Mouse (Mus musculus) skeletal muscle tissue, adult 2 months (tissue): ENCODE measurements around the gene S100a11.

Source experiments
- DNase-seq: peaks from one replicate; pipeline ENCODE4 v3.0.0-alpha.2; 2012; ENCODE audit warnings: low read depth, low spot score

S100a11 gene

DNA sequence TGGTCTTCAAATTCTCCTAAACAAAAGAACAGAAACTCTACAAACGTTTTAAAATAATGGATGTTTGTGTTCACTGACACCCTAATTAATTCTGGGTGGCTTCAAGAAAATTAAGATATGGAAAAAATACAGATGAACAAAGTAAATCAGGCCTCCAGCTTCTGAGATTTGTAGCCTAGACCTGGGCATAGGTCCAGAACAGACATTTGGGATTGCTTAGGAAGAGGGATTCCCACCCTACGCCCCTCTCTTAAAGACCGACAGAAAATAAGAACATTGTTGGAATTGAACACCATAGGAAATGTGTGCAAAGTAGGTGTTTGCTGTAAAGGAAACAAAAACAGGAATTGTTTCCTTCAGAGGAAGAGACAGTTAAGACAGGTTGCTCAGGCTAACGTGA is 37.2 kb downstream of the S100a11 start:
- no peak for DNase-seq

DNA sequence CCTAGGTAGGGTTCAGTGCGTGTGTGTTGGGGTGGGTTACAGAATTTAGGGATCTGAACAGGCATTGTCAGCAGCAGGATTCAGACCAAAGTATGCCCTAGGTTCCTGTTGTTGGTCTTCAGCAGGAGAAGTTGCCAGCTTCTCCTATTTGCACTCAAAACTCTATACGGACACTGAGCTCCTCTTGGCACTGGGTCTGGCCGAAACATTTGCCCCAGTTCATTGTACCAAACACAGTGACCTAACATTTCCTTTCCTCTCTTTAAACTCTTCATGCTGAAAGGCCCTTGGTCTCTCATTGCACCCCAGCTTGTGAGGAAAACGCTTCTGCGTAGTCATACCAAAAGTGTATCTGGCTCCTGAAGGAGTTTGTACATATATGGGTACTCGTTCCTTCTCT is 39.7 kb downstream of the S100a11 start:
- DNase-seq: no peak

DNA sequence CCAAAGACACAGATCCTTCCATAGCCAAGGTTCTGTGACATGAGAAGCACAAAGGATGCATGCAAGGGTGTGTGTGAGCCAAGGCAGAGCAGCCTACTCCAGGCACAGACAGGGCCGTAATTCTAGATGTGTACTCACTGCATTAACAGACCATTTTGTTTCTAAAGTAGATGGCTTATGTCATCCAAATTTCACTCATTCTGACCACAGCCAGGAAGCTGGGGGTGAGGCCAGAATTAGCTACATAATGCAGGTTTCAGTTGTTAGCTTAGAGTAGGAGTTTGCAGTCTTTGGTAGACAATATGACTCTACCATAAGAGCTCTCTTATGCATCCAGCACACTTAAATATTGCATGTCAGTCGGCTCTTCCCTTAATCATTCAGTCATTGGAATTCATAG is 42.1 kb downstream of the S100a11 start:
- DNase-seq: no peak

DNA sequence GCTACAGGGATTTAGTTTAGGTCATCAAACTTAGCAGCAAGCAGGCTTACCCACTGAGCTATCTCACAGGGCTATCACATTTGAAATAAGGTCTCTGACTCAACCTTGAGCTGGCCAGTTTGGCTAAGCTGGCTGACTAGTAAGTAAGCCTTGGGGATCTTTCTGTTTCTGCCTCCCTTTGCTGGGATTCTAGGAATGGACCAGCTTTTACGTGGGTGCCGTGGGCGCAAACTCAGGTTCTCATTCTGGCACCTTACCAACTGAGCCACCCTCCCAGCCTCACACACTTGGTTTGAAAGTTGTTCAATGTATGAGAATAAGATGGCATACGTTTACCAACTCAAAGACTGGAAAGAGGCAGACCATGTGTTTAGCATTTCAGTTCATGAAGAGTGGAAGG is 42.9 kb downstream of the S100a11 start:
- no peak for DNase-seq

DNA sequence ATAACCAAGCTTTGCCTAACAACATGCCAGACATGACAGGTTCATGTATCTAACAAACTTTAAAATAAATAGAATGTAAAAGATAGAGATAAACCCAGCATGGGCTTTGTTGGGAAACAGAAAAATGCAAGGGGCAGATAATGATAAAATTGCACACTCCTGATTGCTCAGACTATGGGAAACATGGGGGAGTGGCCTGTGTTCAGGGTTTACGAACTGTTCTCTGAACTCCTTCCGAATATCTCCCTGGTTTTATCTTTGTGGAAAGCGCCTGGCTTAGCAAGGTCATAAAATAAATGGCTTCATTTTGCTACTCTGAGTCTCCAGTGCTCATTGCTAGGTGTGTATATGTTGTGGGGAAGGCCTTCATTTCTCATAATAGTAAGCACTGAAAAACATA is 46.6 kb downstream of the S100a11 start:
- DNase-seq: no peak

DNA sequence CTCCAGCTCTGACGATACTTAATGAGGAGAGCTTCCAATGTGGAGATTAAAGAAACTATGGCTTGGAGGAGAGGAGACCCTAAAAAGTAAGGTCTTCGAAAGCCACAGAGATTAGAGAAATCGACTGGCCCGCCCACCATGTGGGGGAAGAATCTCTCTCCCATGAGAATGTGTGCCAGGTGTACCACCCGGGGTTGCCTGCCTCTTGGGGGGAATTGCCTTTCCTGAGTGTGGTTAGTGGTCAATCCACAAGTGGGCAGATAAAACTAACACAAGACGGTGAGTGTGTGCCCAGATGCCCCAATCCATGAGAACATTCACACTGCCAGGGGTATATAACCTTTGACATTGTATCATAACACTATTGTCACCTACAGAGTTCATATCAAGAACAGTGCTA is 47.4 kb downstream of the S100a11 start:
- no peak for DNase-seq

DNA sequence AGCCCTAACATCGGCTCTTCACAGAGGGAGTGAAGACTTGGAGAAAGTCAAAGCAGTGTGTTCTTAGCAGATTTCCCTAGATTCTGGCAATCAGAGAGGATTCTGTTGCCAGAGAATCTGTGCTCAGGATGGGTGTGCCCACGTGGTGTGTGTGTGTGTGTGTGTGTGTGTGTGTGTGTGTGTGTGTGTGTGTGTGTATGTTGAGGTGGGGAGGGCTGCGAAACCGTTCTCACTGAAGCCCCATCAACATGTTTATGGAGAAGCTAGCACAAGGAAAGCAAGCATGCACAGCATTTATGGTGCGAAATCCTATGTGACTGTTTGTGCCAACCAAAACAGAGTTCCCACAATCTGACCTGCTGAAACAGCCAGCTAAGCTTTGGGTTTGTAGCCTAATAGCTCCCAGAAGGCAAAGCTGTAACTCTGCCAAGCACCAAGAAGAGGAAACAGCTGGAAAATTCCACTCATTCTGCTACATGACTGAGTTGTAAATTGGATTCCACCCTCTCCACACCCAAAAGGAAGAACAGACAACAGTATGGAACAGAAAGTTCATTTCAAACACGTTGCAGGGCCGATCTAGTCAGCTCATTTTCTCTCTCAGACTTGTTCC is 48.2 kb downstream of the S100a11 start:
- DNase-seq: peak; percentile 94

DNA sequence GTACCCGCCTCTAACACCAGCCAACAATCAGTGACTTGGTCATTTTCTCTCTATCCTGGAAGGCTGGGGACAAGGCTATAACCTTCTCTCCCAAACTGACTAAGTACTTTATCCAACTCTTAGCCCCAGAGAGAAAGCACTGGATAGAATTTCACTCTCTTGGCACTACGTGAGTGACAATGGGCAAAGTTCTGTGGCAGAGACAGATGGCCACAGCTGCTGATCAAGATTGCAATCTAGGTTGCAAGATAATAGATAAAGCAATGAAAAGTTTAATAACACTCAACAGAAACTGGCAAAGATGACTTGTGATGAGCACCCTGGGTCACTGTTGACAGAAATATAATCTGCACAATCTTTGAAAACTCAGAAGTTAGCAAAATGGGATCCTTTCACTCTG is 48.8 kb downstream of the S100a11 start:
- DNase-seq: no peak

DNA sequence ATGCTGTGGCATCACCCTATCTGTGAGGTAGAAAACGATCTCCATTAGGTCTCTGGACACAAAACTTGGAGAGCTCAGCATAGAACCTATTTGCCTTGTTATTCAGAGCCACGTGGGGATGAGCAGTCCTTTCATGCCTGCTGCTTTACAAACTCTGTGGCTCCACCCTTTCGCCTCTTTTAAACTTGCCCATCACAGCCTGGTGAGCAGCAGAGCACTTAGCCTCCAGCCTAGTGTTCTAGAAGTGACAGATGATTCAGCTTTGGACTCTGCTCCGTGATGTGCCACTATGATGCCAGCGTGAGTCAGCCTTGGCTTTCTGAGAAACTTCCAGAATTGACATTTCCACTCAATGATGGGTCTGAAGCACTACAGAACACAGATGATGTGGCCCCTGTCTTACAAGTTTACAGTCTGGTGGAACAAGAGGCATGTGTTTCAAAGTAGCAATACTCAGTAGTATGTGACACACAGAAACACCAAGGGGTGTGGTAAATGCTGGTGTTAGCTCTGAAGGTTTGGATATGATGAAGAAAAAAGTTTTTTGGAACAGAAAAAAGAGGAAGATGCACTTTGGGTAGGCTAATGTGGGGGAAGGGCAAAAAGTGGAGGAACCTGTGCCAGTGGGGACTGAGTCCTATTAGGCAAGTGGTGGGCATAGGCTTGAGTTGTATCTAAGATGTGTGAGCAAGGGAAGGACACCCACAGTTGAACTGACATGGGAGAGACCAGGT is 51.9 kb downstream of the S100a11 start:
- DNase-seq: no peak
